Mouse (Mus musculus) kidney, adult 11 months (tissue): ENCODE measurements around the gene Slc2a10.

Source experiments
- DNase-seq: peaks from one replicate; pipeline ENCODE4 v3.0.0; 2022

Slc2a10 gene

DNA sequence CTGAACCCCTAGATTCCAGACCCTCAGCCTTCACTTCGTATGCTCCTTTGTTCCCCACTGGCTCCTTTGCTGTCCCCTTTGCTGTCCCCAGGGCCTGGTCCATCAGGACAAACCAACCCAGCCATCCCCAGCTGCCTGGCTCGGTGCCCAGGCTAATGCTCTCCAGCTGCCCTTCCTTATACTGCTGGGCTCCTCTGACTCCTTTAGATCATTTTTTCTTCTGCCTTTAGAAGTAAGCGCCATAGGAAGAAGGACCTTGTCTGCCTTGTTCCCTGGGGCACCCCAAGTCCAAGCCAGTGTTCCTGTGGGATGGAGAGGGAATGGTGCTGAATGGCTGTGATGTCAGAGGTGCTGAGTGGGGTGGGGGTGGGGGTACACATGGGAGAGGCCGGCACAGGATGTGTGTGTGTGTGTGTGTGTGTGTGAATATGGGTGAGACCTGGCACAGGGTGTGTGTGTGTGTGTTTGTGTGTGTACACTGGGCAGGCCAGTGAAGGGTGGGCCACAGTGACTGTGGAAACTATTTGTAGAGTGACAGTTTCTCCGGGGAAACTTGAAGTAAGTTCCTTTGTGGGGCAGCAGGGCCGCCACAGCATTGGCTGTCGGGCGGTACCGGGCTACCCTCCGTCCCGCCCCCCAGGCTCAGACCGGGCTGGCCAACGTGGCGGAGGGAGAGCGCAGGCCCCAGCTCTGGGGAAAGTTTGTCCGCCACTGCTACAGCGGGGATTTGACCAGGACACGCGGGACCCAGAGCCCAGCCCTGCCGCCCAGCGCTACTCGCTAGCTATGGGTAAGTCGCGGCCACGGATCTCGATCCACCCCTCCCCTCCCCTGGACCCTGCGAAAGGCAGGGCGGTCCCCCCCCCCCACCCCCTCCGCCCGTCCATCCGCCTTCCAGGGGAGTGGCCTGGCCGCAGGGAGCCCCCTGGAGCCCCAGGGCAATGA is at the start of gene Slc2a10:
Slc2a10 (plus strand) TSS at position 529 of the 945 bp plus-strand sequence.
- DNase-seq = no peak

DNA sequence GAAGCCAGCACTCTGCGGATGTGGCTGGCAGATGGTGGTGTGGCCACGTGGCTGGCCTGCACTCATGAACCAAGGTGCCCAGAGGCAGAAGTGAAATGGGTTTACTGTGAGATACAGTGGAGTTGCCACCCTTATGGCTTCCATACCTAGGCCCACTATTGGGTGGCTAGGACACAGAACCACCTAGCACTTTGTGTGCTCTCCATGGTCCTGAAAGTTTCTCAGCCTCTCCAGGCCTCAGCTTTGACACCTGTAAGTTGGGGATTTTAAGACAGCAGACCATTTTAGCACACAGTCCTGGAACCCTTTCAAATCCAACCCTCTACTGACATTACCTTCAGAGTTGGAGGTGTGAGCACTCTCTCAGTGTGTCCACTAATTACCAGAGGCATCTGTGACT is 46.9 kb upstream of the Slc2a10 start:
- DNase-seq = no peak

DNA sequence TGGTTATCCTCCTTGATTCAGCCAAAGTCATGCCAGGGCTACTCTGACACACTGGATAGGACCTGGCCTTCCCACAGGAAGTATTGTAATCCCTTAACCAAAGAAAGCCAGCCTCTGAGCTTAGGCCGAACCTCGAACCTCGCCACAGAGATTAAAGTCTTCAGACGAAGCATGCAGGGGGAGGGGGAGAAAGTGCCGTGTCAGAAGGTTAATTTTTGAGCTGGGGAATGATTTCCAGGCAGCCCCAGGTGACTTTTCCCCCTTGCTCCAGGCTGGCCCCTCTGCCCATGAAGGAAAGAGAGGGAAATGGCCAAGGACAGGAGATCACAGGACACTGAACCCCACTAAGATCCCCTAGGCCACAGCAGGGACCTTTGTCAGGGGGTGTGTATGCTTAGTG is 45.4 kb upstream of the Slc2a10 start:
- peak; percentile 79 for DNase-seq

DNA sequence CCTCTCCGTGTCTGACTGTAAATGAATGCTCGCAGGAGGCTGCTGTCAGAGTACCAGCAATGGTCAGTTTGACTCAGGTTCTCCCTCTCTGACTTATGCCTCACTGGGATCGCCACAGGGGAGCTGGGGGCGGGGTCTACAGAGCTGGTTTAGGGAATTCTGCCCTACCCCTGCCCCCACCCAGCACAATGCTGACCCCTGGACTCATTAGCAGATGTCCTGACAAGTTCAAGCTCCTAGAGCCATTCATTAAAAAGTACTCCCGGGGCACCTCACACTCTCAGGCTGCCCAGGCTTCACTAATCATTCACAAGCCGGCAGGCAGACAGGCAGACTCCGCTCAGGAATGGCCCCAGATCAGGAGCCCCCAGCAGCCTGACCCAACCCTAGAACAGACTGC is 43.9 kb upstream of the Slc2a10 start:
- peak; percentile 94 for DNase-seq

DNA sequence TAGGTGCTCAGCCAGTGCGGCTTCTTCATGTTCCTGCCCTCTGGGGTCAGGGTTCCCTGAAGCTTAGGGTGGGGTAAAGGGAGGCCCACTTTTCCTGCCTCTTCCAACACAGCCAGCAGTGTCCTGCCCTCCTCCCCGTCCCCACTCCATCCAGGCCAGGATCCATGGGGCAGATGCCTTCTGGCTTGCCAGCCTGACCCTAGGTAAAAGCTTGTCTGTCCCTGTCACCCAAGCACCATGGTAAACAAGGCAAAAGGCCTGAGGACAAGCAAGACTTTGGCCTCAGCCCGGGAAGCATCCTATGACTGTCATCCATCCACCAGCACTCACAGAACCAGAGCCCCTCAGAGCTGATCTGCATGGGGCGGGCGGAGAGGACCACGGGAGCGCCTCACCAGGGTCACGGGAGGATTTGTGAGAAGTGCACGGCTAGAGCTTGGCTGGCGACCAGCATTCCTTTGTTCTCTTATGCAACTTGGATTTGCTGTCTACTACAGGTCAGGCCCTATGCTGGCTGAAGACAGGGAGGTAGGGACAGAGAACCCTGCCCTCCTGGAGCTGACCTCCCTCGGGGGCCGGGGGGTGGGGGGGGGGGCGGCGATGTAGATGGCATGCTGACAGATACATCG is 35.6 kb upstream of the Slc2a10 start:
- peak; percentile 90 for DNase-seq

DNA sequence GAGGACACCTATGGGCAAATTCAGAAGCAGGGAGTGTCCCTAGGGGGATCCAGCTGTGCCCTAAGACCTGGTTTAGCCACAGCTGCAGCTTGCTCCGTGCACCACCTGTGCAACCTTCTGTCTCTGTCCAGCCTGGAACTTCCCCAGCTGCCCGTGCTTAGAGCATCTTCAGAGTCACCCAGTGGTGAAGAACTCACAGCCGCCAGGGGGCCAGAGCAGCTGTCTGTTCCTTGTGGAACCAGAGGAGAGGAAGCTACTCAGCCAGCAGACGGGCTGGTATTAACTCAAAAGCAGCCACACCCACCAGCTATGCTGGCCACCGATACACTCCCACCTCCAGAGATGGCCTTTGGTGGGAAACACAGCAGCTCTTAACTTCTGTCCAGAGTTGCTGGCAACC is 33.4 kb upstream of the Slc2a10 start:
- no peak for DNase-seq

DNA sequence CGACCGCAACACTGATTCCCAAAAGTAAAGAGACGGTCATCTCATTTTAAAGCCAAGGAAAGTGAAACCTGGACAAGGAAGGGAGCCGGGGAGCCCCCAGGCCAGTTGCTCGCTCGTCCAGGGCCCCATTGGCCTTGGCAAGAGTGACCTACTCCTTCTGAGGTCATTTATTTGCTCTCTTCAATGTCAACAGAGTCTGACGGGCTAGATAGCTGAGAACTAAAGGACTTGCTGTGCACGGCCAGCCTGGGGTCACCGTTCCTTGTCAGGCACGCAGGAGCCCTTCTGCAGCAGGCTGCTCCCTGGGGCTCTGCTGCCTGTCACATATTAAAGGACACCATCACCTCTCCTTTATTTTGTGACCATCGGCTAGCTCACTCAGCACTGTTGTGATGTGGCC is 31.6 kb upstream of the Slc2a10 start:
- DNase-seq = no peak

DNA sequence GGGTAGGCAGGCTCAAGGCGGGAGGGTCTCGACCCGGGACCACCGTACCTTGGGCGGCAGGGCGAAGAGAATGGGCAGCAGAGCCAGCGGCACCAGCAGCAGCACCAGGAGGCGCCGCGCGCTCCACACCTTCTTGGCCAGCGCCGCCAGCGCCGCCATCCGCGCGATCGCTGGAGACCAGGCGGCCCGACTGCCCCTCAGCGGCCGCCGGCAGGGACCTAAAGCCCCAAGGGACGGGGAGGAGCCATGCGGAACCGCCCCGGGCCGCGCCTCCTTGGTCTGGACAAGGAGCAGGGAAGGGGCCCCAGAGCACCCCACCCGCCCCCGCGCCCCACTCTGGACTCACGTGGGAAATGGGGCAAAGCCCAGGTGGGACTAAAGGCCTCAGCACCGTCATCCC is 30.6 kb upstream of the Slc2a10 start, which contains the start of gene Slc13a3:
Slc13a3 (minus strand) TSS at position 228 of the 400 bp plus-strand sequence.
- peak; percentile 48 for DNase-seq

DNA sequence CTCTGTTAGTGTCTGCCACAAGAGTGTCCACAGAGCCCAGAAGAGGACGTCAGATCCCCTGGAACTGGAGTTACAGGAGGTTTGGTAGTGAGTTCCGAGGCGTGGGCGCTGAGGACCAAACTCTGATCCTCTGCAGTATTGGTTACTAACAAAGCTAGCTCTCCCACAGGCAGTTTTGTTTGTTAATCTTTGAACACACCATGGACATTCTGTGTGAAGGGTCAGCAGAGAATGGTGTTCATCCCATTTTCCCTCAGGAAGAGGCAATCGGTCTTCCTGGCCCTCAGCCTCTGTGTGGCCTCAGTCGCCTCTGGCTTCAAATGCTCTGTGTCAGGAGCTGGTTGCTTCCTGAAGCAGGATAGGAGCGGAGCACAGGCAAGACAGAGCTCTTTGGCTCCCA is 28.2 kb upstream of the Slc2a10 start:
- DNase-seq = no peak

DNA sequence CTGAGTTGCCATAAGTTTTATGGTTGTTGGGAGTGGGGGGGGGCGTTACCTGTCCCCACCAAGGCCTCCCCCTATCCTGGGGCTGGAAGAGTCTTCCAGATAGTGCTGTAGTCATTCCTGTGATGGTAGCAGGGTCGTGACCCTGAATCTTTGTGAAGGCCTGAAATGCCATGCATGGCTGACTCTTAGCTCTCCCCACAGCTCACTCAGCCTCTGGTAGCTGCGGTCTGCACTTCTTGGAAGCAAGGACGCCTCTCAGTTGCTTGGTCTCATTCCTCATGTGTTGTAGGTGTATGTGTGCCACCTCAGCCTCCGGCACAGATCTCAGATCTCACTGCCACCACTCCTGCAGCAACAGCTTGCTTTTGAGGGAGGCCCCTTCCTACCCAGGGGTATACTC is 27.7 kb upstream of the Slc2a10 start:
- DNase-seq = no peak

DNA sequence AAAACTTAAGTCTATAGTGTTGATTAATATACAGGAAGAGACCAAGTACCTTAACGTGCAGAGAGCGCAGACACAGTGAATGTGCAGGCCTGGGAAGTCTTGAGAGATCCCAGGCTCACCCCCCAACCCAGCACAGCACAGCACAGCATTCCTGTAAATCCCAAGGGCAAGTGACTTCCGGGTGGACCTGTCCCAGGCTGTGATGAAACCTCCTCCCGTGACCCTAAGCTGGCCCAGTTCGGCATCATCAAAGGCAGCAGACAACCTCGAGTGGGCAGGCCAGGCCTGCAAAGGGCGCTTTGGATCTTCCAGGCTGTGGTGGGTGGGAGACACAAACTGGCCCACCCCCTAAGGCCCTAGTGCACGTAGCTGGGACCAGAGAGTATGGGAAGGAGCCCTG is 21.6 kb upstream of the Slc2a10 start:
- no peak for DNase-seq

DNA sequence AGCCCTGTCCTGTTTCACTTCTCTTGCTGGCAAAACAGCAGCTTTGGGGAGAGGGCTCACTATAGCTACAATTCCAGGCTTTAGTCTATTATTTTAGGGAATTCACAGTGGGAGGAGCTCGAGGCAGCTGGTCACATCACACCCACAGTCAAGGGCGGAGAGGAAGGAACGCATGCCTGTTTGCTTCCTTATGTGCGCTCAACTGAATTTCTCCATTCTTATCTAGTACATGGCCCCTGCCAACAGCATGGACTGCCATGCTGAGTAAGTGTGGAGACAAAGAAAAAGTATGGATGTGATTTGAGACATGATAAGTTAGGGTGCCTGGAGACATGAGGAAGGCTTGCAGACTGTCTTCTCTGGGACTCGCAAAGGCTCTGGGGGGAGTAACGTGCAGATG is 19.4 kb upstream of the Slc2a10 start:
- DNase-seq = no peak

DNA sequence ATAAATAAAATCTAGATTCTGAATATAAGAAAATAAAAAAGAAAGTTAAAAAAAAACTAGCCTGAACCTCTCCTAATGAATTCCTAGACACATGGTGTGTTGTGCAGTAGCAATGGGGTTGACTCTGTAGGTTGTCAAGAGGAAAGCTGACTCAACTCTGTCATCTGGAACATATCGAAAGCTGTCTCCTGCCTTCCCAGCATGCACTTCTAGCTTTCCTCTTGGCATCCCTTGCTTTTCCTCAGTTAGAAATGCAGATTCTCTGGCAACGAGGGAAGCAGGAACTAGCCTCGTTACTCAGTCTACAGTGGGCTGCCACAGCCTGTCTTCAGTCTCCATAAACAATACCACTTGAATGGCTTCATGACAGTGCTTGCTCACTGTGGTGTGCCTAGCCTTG is 17.8 kb upstream of the Slc2a10 start:
- no peak for DNase-seq

DNA sequence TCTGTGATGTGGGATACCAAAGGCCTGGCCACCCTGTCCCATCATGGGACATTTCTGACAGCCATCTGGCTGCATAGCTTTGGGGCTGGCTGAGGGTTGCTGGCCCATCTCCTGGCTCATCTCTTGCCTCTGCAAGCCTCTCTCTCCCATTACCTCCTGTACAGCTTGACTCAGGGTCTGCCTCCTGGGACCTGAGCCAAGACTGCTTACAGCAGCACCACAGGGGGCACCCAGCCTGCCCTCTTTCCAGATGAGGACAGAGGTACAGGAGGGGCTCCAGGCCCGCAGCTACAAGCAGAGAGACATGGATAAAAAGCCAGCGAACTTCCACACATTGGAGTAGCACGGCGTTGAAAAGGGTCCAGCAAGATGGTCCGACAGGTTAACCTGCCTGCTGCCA is 17.2 kb upstream of the Slc2a10 start:
- DNase-seq = no peak

DNA sequence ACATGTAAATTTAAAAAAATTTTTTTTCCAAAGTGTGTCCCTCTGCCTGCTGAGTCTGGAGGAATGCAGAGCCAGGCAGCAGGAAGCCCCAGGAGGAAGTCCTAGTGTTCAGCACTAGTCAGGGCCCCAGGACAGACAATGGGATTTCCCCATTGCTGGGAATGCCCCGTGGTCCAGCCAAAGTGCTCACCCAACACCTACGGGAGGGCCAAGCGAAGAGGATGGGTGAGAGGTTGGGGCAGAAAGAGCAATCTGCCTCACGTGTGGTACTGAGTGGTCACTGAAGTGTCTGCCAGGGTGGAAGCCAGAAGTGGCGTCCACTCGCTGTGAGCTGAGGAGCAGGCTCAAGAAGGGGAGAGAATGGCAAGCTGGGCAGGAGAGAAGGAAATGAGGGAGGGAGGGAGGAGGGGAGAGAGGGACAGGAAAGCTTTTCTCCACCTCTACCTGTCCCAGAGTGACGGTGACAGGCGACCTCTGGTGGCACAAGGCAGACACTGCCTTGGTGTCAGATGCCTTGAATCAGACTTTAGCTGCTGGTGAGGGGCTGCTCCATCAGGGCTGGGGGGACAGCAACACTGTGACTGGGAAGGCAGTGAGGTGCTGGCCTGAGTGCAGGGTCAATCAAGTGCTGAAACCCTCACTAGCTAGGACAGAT is 16.6 kb upstream of the Slc2a10 start:
- peak; percentile 40 for DNase-seq

DNA sequence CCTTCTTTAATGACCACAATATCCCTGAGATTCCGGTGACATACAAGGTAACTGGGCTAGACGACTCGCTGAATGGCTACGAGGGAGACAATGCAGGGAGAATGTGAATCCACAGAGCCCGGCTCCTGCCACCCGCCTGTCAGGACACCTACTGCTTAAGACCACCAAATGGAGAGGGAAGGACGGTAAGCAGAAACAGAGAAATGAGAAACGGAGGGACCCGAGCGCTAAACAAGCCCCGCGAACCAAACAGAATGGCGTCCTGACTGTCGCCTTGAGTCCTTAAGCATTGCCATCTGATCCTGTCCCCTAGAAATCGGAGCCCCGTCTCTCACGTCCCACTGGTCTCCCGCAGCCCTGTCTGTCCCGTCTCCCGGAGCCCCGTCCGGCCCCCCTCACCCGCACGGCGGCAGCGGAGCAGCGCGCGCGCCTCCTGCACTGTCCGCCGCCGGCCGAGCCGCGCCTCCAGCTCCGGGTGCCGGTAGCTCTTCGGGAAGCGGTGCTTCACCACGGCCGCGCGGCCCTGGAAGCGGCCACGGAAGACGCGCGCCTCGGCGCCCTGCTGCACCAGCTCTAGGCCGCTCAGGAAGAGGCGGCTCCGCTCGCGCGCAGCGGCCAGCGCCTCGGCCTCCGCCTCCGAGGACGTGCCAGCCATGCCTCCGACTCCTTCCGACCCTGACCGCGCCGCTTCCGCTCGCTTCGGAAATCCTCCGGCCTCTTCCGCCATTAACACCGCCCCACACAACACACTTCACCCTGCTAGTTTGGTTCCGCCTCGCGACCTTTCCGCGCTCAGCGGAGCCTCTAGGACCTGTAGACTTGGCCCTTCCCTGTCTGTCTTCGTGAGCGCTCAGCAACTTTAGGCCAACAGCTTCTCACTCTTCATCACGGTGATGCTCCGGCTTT is 10.7 kb upstream of the Slc2a10 start, which contains the start of gene Trp53rka:
Trp53rka (minus strand) TSS at position 677 of the 906 bp plus-strand sequence.
- peak; percentile 78 for DNase-seq

DNA sequence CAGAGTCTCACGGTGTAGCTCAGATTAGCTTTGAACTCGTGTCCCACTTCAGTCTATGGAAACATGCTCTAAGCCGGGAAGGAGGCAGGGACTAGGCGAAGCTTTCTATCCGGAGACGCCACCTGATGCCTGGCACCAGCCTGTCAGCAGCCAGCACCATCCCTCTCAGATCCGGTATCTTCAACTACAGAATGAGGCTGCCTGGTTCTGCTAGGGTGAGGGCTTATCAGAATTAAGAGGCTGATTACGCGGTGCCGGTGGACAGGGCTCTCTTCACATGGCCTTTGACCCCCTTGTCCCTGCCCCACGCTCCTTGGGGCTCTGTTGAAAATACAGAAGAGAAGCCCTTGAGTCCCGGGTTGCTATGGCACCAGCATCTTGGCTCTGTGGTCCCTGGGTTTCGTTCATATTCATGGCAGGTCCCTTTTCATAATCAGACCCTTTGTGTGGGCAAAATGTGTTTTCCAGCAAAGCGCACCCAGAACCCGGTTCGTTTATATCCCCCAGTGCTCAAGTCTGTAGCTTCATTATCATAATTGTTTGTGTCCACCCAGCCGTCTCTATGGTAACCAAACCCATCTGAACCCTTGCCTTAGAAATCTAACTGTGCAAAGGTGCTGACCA is 9.9 kb upstream of the Slc2a10 start:
- no peak for DNase-seq

DNA sequence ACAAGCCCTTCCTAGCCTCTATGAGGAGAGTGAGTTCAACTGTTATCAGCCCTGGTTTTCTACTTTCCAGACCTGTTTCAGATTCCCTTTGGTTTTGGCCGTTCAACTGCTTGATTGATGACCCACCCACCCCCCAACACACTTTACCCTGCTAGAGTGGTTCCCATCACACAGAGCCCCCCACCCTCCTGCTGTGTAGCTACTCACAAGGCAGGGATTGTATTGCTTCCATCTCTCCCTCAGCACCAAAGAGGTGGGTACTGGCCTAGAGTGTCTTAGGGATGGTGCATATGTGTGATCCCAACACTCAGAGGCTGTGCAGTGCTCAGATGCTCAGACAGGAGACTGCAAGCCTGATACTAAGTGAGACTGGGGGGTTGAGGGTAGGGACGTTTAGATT is 9.1 kb upstream of the Slc2a10 start:
- DNase-seq = no peak

DNA sequence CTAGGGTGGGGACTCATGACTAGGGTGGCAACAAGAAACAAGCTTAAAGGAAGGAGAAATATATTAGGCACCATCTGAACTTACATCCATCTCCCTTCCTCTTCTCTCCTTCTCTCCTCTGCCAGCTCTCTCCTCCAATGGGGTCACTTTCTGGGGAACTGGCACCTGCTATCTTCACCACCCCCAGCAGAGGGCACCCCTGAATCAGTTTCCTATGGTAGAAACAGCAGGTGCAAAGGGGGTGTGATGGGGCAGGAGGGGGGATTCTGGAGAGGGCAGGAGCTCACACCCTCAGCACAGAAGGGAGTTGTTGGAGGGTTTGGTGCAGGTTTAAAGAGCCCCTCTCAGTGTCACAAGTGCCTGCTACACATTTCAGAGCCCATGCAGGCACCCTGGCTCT is 7.3 kb upstream of the Slc2a10 start:
- DNase-seq = no peak

DNA sequence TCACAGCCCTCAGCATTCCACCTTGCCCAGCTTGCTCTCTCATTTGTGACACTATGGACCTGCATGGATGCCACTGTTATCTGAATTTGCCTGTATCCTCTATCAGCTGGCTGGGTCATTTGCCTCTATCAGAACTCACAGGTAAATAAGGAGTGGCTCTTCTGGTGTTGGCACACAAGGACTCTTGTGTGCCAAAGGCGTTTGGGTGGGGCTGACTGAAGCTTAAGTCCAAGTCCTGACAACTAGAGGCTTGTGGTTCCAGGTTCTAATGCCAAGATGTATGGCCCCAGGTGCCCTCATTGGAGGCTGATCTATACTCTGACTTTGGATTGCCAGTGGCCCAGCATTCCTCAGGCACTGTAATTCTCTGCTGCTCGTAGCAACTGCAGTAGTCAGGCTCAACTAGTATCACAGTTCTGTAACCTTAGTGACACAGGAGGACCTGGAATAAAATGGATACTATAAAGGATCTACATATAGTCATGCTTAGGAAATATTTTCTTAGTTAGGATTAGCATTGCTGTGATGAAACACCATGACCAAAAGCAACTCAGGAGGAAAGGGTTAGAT is 5.8 kb upstream of the Slc2a10 start:
- no peak for DNase-seq

DNA sequence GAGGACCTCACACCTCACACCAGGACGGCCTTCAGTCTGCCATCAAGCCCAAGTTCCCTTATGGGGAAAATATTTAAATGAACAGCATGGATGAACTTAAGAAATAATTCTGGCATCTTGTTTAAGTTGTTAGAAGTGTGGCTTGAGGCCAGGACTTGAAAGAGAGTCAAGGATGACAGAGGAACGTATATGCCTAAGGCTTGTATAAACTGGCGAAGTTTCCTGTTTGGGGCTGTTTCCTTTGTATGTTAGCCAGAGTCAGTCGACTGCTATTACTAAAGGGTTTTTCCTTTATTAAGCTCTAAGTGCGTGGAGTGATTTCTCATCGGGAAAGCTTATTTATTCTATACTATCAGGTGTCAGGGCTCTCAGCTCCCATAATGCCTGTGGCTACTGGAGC is 4.8 kb upstream of the Slc2a10 start:
- no peak for DNase-seq

DNA sequence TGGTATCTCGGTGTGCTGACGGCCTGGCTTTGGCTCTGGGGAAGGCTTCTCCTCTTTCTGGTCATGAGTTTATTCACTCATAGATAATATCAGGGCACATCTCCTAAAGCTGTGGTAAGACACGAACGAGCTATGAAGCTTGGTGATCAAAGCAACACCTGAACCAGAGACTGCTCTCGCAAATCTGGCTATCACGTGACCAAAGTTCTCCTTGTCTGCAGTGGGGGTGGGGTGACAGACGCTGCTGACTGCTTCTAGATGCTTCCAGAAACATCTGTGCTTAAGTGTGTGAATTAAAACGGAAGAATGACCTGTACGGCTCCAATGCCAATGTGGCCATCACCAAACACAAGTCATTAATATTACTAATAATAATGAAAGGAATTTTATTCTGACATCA is 6.1 kb downstream of the Slc2a10 start:
- DNase-seq = no peak
